Mouse (Mus musculus): ENCODE measurements at regions not wholly inside any gene's neighbourhood (a gene's known extent, or its start where the extent isn't known, plus 50 kb on each side); places are given as distances from the start of the nearest gene placed in this dataset.
"Not testable (repeated sequence)": the region's sequence is repeated elsewhere in the genome, so short reads cannot be mapped to it uniquely, and the experiment has no call there.

GRCm38 (mm10) chr11:111961846-111962245 is 820.2 kb upstream of the Sox9 start:
- no peak for DNase-seq (ENCODE audit: low spot score)

- DNase-seq (ENCODE audit: low spot score): no peak
Observed at GRCm38 (mm10) chr11:111964066-111964465, 818.0 kb upstream of the Sox9 start.

GRCm38 (mm10) chr11:111966401-111966800 is 815.6 kb upstream of the Sox9 start:
- DNase-seq (ENCODE audit: low spot score): no peak

GRCm38 (mm10) chr11:111971001-111971400 is 811.0 kb upstream of the Sox9 start:
- DNase-seq (ENCODE audit: low spot score): no peak

- DNase-seq (ENCODE audit: low spot score): no peak
Observed at GRCm38 (mm10) chr11:111978667-111979066, 803.4 kb upstream of the Sox9 start.

- DNase-seq (ENCODE audit: low spot score): no peak
Observed at GRCm38 (mm10) chr11:111996395-111996794, 785.6 kb upstream of the Sox9 start.

- DNase-seq (ENCODE audit: low spot score): not testable (repeated sequence)
Observed at GRCm38 (mm10) chr11:112010848-112011247, 771.2 kb upstream of the Sox9 start.

- no peak for DNase-seq (ENCODE audit: low spot score)
Observed at GRCm38 (mm10) chr11:112017906-112018305, 764.1 kb upstream of the Sox9 start.

- no peak for DNase-seq (ENCODE audit: low spot score)
Observed at GRCm38 (mm10) chr11:112028031-112028430, 754.0 kb upstream of the Sox9 start.

- no peak for DNase-seq (ENCODE audit: low spot score)
Observed at GRCm38 (mm10) chr11:112038741-112039140, 743.3 kb upstream of the Sox9 start.

- DNase-seq (ENCODE audit: low spot score): no peak
Observed at GRCm38 (mm10) chr11:112044455-112044854, 737.6 kb upstream of the Sox9 start.

GRCm38 (mm10) chr11:112045353-112045752 is 736.7 kb upstream of the Sox9 start:
- DNase-seq (ENCODE audit: low spot score): no peak

- DNase-seq (ENCODE audit: low spot score): peak; percentile 22
Observed at GRCm38 (mm10) chr11:112050362-112050761, 731.7 kb upstream of the Sox9 start.

GRCm38 (mm10) chr11:112055591-112055990 is 726.4 kb upstream of the Sox9 start:
- no peak for DNase-seq (ENCODE audit: low spot score)

GRCm38 (mm10) chr11:112067176-112067575 is 714.8 kb upstream of the Sox9 start:
- DNase-seq (ENCODE audit: low spot score): peak; percentile 3

GRCm38 (mm10) chr11:112068821-112069220 is 713.2 kb upstream of the Sox9 start:
- DNase-seq (ENCODE audit: low spot score): no peak

- no peak for DNase-seq (ENCODE audit: low spot score)
Observed at GRCm38 (mm10) chr11:112071571-112071970, 710.5 kb upstream of the Sox9 start.

GRCm38 (mm10) chr11:112081386-112081785 is 700.6 kb upstream of the Sox9 start:
- no peak for DNase-seq (ENCODE audit: low spot score)

- DNase-seq (ENCODE audit: low spot score): no peak
Observed at GRCm38 (mm10) chr11:112083019-112083418, 699.0 kb upstream of the Sox9 start.

- DNase-seq (ENCODE audit: low spot score): no peak
Observed at GRCm38 (mm10) chr11:112092168-112092567, 689.9 kb upstream of the Sox9 start.

- DNase-seq (ENCODE audit: low spot score): no peak
Observed at GRCm38 (mm10) chr11:112095009-112095408, 687.0 kb upstream of the Sox9 start.

- no peak for DNase-seq (ENCODE audit: low spot score)
Observed at GRCm38 (mm10) chr11:112098161-112098560, 683.9 kb upstream of the Sox9 start.

GRCm38 (mm10) chr11:112103252-112103651 is 678.8 kb upstream of the Sox9 start:
- DNase-seq (ENCODE audit: low spot score): peak; percentile 2

- DNase-seq (ENCODE audit: low spot score): no peak
Observed at GRCm38 (mm10) chr11:112106891-112107290, 675.1 kb upstream of the Sox9 start.

GRCm38 (mm10) chr11:112107314-112107713 is 674.7 kb upstream of the Sox9 start:
- no peak for DNase-seq (ENCODE audit: low spot score)

All from c-Kit-positive CD71-positive TER-119-positive erythroid progenitor cells, embryonic 14.5 days (primary cell).